Mouse (Mus musculus) bone marrow macrophage, adult 2 months (primary cell): Measurements from ENCODE around the gene Mfsd6l.

Experiments used
- CTCF ChIP-seq: IDR thresholded peaks from 2 replicates; pipeline ENCODE4 v1.5.1; 2012; ENCODE audit warnings: low read depth, mild to moderate bottlenecking, low read length, moderate library complexity
- POLR2A ChIP-seq: IDR thresholded peaks from 2 replicates; pipeline ENCODE4 v1.6.1; 2012; ENCODE audit warnings: mild to moderate bottlenecking, low read depth, low read length, borderline replicate concordance

DNA sequence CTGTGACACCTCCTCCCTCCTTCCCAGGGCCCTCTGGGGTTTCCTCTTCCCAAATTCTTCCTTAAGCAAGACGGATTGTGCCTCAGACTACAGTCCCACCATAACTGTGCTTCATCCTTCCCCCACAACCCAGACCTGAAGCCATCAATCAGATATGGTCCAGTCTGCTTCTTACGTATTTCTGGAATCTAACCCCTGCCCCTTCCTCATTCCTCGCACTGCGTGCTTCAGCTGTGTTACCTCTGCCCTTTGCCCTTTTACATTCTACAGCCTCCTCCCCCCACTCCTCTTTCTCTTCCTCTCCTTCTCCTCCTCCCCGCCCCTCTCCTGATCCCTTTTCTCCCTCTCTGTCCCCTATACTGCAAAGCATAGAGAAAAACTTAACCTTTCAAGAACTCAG is 35.7 kb downstream of the Mfsd6l start:
- TF ChIP-seq CTCF (no peak), POLR2A (no peak)
